9 mouse cellular contexts compared by ENCODE assay signal in genomic region chr19:5756321-5756985, GRCm38 (mm10). TPM values are rescaled to one million over a fixed set of nuclear protein-coding genes. Genes with fewer than 3 reads are reported as not detected.
A peak's percentile ranks its signal among the peaks of the same experiment; 100 is the strongest.
DNase-seq lines count a peak whose midpoint lies in the region; ATAC-seq and TF ChIP-seq lines count a peak whose summit lies in the region.
"Had no signal": no experiment of that assay in that cellular context is flagged by ENCODE, and none has a peak within 500 bp of the region (broad histone marks: within the 10 kb centered on the region; RNA-seq: fewer than 3 reads in every experiment).

No protein-coding gene starts in this region.

- no peaks in the 10 kb centered on the region for H3K9me3 ChIP-seq in lung, embryonic 14.5 days (ENCODE audit: low read depth, low read length)
- H3K9me3 ChIP-seq in midbrain, postnatal 0 days (ENCODE audit: low read length): no peaks in the 10 kb centered on the region

- peak; percentile 42; the same call in 1 of the 2 replicates for ATAC-seq in lung, embryonic 14.5 days (ENCODE audit: insufficient read depth)
- peak; percentile 98 for ATAC-seq in frontal cortex, adult (ENCODE audit: low TSS enrichment)
- peak; percentile 52; the same call in 1 of the 2 replicates for ATAC-seq in midbrain, postnatal 0 days (ENCODE audit: low FRiP score)

- peak; percentile 37 for DNase-seq in lung, embryonic 14.5 days
- DNase-seq in lung, postnatal 36 days: no peak
- DNase-seq in left cerebral cortex, adult 18-20 months (ENCODE audit: low spot score in 2 of 2): peak; percentile 68 to 86
- peak; percentile 27 for DNase-seq in midbrain, postnatal 0 days (ENCODE audit: low spot score)
- DNase-seq in thymus, postnatal 36 days: no peak
- DNase-seq in heart, adult 18-20 months: no peak
- DNase-seq in lung, adult 2 months: no peak

- peak overlapping the region; percentile 9; the same call in 1 of the 2 replicates for H3K4me3 ChIP-seq in lung, embryonic 14.5 days (ENCODE audit: low read depth, low read length)
- H3K4me3 ChIP-seq in midbrain, postnatal 0 days (ENCODE audit: low read depth, low read length): no peak overlapping the region
- H3K4me3 ChIP-seq in lung, adult 2 months (replicated peaks; ENCODE audit: extremely low read depth, low read depth, low read length): no peak overlapping the region

- H3K4me1 ChIP-seq in lung, embryonic 14.5 days (ENCODE audit: insufficient read depth): peaks cover 9% of the 10 kb centered on the region; the same call in 1 of the 2 replicates
- no peaks in the 10 kb centered on the region for H3K4me1 ChIP-seq in midbrain, postnatal 0 days (ENCODE audit: insufficient read depth, low read length)
- peaks cover 3% of the 10 kb centered on the region; the same call in 1 of the 2 replicates for H3K4me1 ChIP-seq in lung, adult 2 months (ENCODE audit: control insufficient read depth, insufficient read depth, low read length)

- no peak overlapping the region for H3K27ac ChIP-seq in lung, embryonic 14.5 days (ENCODE audit: low read depth)
- H3K27ac ChIP-seq in midbrain, postnatal 0 days (ENCODE audit: low read depth, low read length): no peak overlapping the region

- peak overlapping the region; percentile 37 for H3K9ac ChIP-seq in lung, embryonic 14.5 days
- H3K9ac ChIP-seq in midbrain, postnatal 0 days (replicated peaks; ENCODE audit: low read length, poor library complexity, severe bottlenecking): peak overlapping the region; percentile 29; the same call in 1 of the 2 replicates

- 14% methylated on average over 28 of the region's 29 CpGs for WGBS in lung, embryonic 14.5 days
- 17% methylated on average over 28 of the region's 29 CpGs for WGBS in midbrain, postnatal 0 days
- 48% methylated on average over 29 of the region's 29 CpGs for WGBS in lung, adult 2 months

- no peak for TF ChIP-seq CTCF in lung, embryonic 14.5 days (IDR thresholded peaks at IDR 0.05; ENCODE audit: low read depth)
- TF ChIP-seq CTCF in midbrain, postnatal 0 days (IDR thresholded peaks at IDR 0.05): no peak
- TF ChIP-seq CTCF in lung, adult 2 months (IDR thresholded peaks at IDR 0.05; ENCODE audit: insufficient read depth, low read length): no peak

- TF ChIP-seq POLR2A in lung, adult 2 months (IDR thresholded peaks at IDR 0.05; ENCODE audit: borderline replicate concordance, extremely low read depth, low read depth, low read length): no peak

- H3K4me2 ChIP-seq in lung, embryonic 14.5 days: peak overlapping the region; percentile 50
- peak overlapping the region; percentile 22; the same call in 1 of the 2 replicates for H3K4me2 ChIP-seq in midbrain, postnatal 0 days (ENCODE audit: low read depth, low read length, poor library complexity, severe bottlenecking)

- peaks cover 9% of the 10 kb centered on the region; the same call in 1 of the 2 replicates for H3K27me3 ChIP-seq in lung, embryonic 14.5 days (ENCODE audit: insufficient read depth, low read length)
- peaks cover 25% of the 10 kb centered on the region for H3K27me3 ChIP-seq in midbrain, postnatal 0 days (ENCODE audit: insufficient read depth, low read length)

- peaks cover 69% of the 10 kb centered on the region for H3K36me3 ChIP-seq in lung, embryonic 14.5 days (ENCODE audit: insufficient read depth)
- peaks cover 44% of the 10 kb centered on the region for H3K36me3 ChIP-seq in midbrain, postnatal 0 days (ENCODE audit: insufficient read depth, low read length)

RNA-seq across cellular contexts. Expression of gene Scyl1, which starts 14.8 kb away (rescaled TPM):
- polyA plus RNA-seq in lung, embryonic 14.5 days (2014; fragmentation: Nextera tagmentation; extraction: Ambion mirVana): 74.8 and 84.5 TPM in 2 replicates
- 10 to 100 TPM; 90.8 to 93.4 TPM for total RNA-seq in left cerebral cortex, adult 18-20 months (2021)
- 95.2 and 108 TPM in 2 replicates for total RNA-seq in midbrain, postnatal 0 days (2014; rRNA removed)
- polyA plus RNA-seq in midbrain, postnatal 0 days (2015; fragmentation: Nextera tagmentation; extraction: Ambion mirVana): 84.2 and 85.8 TPM in 2 replicates
- 10 to 100 TPM; 55.1 to 67.8 TPM for total RNA-seq in heart, adult 18-20 months (2021)
- 113 and 116 TPM in 2 replicates for polyA plus RNA-seq in lung, adult 2 months (2012; rRNA removed)

RNA-seq across cellular contexts. Expression of gene Ltbp3, which starts 15.7 kb away (rescaled TPM):
- 51.8 and 55.9 TPM in 2 replicates for polyA plus RNA-seq in lung, embryonic 14.5 days (2014; fragmentation: Nextera tagmentation; extraction: Ambion mirVana)
- 10 to 100 TPM; 37.2 to 41.8 TPM for total RNA-seq in left cerebral cortex, adult 18-20 months (2021)
- total RNA-seq in midbrain, postnatal 0 days (2014; rRNA removed): 28.8 and 29.3 TPM in 2 replicates
- 9.1 and 12.8 TPM in 2 replicates for polyA plus RNA-seq in midbrain, postnatal 0 days (2015; fragmentation: Nextera tagmentation; extraction: Ambion mirVana)
- total RNA-seq in heart, adult 18-20 months (2021): 10 to 100 TPM; 30.4 to 35.5 TPM
- polyA plus RNA-seq in lung, adult 2 months (2012; rRNA removed): 236 and 238 TPM in 2 replicates

RNA-seq across cellular contexts. Expression of gene Fam89b, which starts 27.0 kb away (rescaled TPM):
- 108 and 116 TPM in 2 replicates for polyA plus RNA-seq in lung, embryonic 14.5 days (2014; fragmentation: Nextera tagmentation; extraction: Ambion mirVana)
- total RNA-seq in left cerebral cortex, adult 18-20 months (2021): 10 to 100 TPM; 24.4 to 30.9 TPM
- total RNA-seq in midbrain, postnatal 0 days (2014; rRNA removed): 161 and 178 TPM in 2 replicates
- polyA plus RNA-seq in midbrain, postnatal 0 days (2015; fragmentation: Nextera tagmentation; extraction: Ambion mirVana): 126 TPM in 2 replicates
- 10 to 100 TPM; 21.6 to 26.0 TPM for total RNA-seq in heart, adult 18-20 months (2021)
- 231 and 234 TPM in 2 replicates for polyA plus RNA-seq in lung, adult 2 months (2012; rRNA removed)

RNA-seq across cellular contexts. Expression of gene Ehbp1l1, which starts 30.3 kb away (rescaled TPM):
- polyA plus RNA-seq in lung, embryonic 14.5 days (2014; fragmentation: Nextera tagmentation; extraction: Ambion mirVana): 15.5 and 17.4 TPM in 2 replicates
- total RNA-seq in left cerebral cortex, adult 18-20 months (2021): 10 to 100 TPM; 23.7 to 24.7 TPM
- total RNA-seq in midbrain, postnatal 0 days (2014; rRNA removed): 25.6 and 26.3 TPM in 2 replicates
- 65.2 and 65.4 TPM in 2 replicates for polyA plus RNA-seq in midbrain, postnatal 0 days (2015; fragmentation: Nextera tagmentation; extraction: Ambion mirVana)
- total RNA-seq in heart, adult 18-20 months (2021): 100 to 1,000 TPM; 134 to 144 TPM
- polyA plus RNA-seq in lung, adult 2 months (2012; rRNA removed): 64.4 and 73.8 TPM in 2 replicates

RNA-seq across cellular contexts. Expression of gene Kcnk7, which starts 52.3 kb away (rescaled TPM):
- 0.32 and 0.47 TPM in 2 replicates for polyA plus RNA-seq in lung, embryonic 14.5 days (2014; fragmentation: Nextera tagmentation; extraction: Ambion mirVana)
- not detected for total RNA-seq in left cerebral cortex, adult 18-20 months (2021)
- total RNA-seq in midbrain, postnatal 0 days (2014; rRNA removed): not detected in 2 replicates
- 0.47 and 0.49 TPM in 2 replicates for polyA plus RNA-seq in midbrain, postnatal 0 days (2015; fragmentation: Nextera tagmentation; extraction: Ambion mirVana)
- not detected for total RNA-seq in heart, adult 18-20 months (2021)
- polyA plus RNA-seq in lung, adult 2 months (2012; rRNA removed): 2.0 and 4.6 TPM in 2 replicates
- total RNA-seq: liver, adult 2 months had no signal
- polyA plus RNA-seq: liver, adult 2 months had no signal

Comparison
In these comparisons a context has a peak if more than half of its experiments do, and no peak if none do; other contexts are left out.
1. DNase-seq: peak in lung, embryonic 14.5 days (single experiment), left cerebral cortex, adult 18-20 months (2 of 2) and midbrain, postnatal 0 days (single experiment); none in lung, postnatal 36 days (single experiment), thymus, postnatal 36 days (0 of 2), heart, adult 18-20 months (0 of 2) and lung, adult 2 months (single experiment).
2. ATAC-seq: peak in every context shown above with its lines; median percentile 98 in frontal cortex, adult; 52 in midbrain, postnatal 0 days; 42 in lung, embryonic 14.5 days.